Mouse (Mus musculus) heart, postnatal 0 days (tissue): ENCODE data around the gene Polr1d. TPM values are rescaled to one million over a fixed set of nuclear protein-coding genes. Genes with fewer than 3 reads are reported as not detected.

Experiments used
- ATAC-seq: fragments of 200-750 bp; cut with Nextera tagmentation; 2 replicates; pipeline ENCODE4 v1.8.0; 2017; ENCODE audit warnings: low read depth, moderate number of reproducible peaks, moderate library complexity; ENCODE audit not compliant: insufficient read depth
- DNase-seq: peaks from one replicate; pipeline ENCODE4 v3.0.0-alpha.2; 2016; ENCODE audit warnings: low spot score
- H3K27ac ChIP-seq: fragments of 300-500 bp; sonication (generic); 2 replicates; pipeline ENCODE4 v1.5.1; 2014; ENCODE audit warnings: low read depth, mild to moderate bottlenecking
- H3K27me3 ChIP-seq: fragments of 300-500 bp; sonication (generic); 2 replicates; pipeline ENCODE4 v1.6.1; 2014; ENCODE audit warnings: low read length, mixed read lengths; ENCODE audit not compliant: control insufficient read depth, insufficient read depth
- H3K36me3 ChIP-seq: fragments of 300-500 bp; sonication (generic); replicated peaks from 2 replicates; pipeline ENCODE4 v1.6.1; 2014; ENCODE audit warnings: low read length, mixed read lengths; ENCODE audit not compliant: control insufficient read depth, insufficient read depth
- H3K4me1 ChIP-seq: fragments of 300-500 bp; sonication (generic); 2 replicates; pipeline ENCODE4 v1.6.1; 2014; ENCODE audit warnings: antibody characterized with exemption; ENCODE audit not compliant: control insufficient read depth, insufficient read depth
- H3K4me2 ChIP-seq: fragments of 300-500 bp; sonication (generic); 2 replicates; pipeline ENCODE4 v1.6.1; 2014; ENCODE audit warnings: low read depth, mild to moderate bottlenecking, low read length, moderate library complexity
- H3K4me3 ChIP-seq: fragments of 300-500 bp; sonication (generic); 2 replicates; pipeline ENCODE4 v1.5.1; 2014; ENCODE audit warnings: low read depth, low read length
- H3K9ac ChIP-seq: fragments of 300-500 bp; sonication (generic); replicated peaks from 2 replicates; pipeline ENCODE4 v1.6.1; 2014; ENCODE audit warnings: low read depth, low read length, mixed read lengths
- H3K9me3 ChIP-seq: fragments of 300-500 bp; sonication (generic); replicated peaks from 2 replicates; pipeline ENCODE4 v1.6.1; 2016; ENCODE audit warnings: low read length; ENCODE audit not compliant: control insufficient read depth
- CTCF ChIP-seq: IDR thresholded peaks from 2 replicates; pipeline ENCODE4 v1.5.1; 2016; ENCODE audit warnings: antibody characterized with exemption, control low read depth, low read depth
- EP300 ChIP-seq: IDR thresholded peaks from 2 replicates; pipeline ENCODE4 v1.6.1; 2016; ENCODE audit warnings: antibody characterized with exemption, low read depth
- WGBS: fragments of 180-500 bp; shearing (Covaris S2); extraction: QIAGEN DNeasy Blood & Tissue Kit; methylation state at CpG from one replicate; pipeline ENCODE4 v1.1.7; 2014; 5-methylcytosine and 5-hydroxymethylcytosine counted together
- polyA plus RNA-seq: library from polyadenylated mRNA; unstranded; fragments of >200 nt; fragmentation: Nextera tagmentation; extraction: Ambion mirVana; gene quantifications from 2 replicates; pipeline ENCODE4 v1.2.1, GENCODE M21; 2015
- total RNA-seq: library from RNA; depleted of rRNA; stranded (reverse); fragments of >200 nt; gene quantifications from 2 replicates; pipeline ENCODE4 v1.2.3, GENCODE M21; 2014; ENCODE audit warnings: low replicate concordance

Gene Polr1d
- total and polyA plus RNA-seq, 2 experiments from 2014 or later, result 53.8 to 85.0 TPM

DNA sequence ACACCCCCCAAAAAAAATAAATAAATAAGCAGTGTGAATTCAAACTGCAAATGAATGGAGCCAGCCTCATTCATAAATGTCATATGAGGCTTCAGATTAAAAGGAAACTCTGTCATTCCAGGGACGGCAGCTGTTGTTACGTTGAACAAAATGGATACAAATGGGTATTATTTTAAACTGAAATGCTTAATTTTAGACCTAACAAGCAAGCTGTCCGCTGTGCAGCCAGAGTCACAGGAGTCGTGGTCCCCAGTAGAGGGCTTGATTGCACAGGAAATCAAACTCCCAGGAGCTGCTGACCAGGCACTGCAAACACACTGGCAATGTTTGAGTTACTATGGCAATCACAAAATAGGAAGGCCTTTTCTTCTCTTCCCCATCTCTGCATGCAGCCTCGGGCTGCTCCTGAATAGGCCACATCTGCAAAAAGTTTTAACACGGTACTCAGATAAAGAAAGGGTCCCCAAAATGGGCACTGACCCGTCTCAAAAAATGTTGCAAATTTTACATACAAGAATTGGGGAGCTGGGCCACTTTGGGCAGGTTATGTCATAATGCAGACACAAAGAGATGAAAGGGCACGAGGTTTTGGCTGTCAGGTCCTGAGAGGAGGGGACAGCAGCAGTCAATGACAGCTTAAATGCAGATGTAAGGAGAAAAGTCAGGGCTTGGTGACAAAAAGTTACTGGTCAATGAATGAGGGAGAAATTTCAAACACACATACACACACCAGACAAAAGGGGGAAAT, 57.7 kb downstream of the Polr1d start:
- Histone ChIP-seq H3K4me1 (no peaks in the 10 kb centered on the region), H3K36me3 (no peaks in the 10 kb centered on the region), H3K4me2 (no peak overlapping the region), H3K9me3 (no peaks in the 10 kb centered on the region), H3K9ac (no peak overlapping the region), H3K4me3 (no peak overlapping the region), H3K27ac (no peak overlapping the region), H3K27me3 (no peaks in the 10 kb centered on the region)
- DNase-seq, result no peak
- no peak for TF ChIP-seq CTCF
- no peak for ATAC-seq
- 53% methylated on average over 8 of the region's 8 CpGs for WGBS

DNA sequence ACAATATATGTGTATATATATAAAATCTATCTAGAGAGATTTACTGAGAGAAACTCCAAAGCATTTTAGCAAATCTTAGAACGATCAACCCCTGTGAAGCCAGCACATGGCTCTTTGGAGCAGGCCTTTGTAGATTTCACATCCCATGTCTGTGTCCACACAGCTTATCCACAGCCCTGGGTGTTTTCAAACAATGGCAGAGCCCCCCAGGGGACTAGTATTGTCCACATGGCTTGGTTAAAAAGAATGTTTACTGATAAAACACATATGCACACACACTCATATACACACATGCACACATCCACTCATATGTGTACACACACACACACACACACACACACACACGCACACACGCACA, 58.2 kb downstream of the Polr1d start:
- Histone ChIP-seq H3K4me3 (no peak overlapping the region), H3K27ac (no peak overlapping the region), H3K9ac (no peak overlapping the region), H3K4me2 (no peak overlapping the region), H3K4me1 (no peaks in the 10 kb centered on the region), H3K9me3 (no peaks in the 10 kb centered on the region), H3K36me3 (no peaks in the 10 kb centered on the region), H3K27me3 (no peaks in the 10 kb centered on the region)
- ATAC-seq (no peak), DNase-seq (no peak)
- TF ChIP-seq CTCF (no peak), EP300 (no peak)
- WGBS, result 88% methylated on average over 3 of the region's 3 CpGs

DNA sequence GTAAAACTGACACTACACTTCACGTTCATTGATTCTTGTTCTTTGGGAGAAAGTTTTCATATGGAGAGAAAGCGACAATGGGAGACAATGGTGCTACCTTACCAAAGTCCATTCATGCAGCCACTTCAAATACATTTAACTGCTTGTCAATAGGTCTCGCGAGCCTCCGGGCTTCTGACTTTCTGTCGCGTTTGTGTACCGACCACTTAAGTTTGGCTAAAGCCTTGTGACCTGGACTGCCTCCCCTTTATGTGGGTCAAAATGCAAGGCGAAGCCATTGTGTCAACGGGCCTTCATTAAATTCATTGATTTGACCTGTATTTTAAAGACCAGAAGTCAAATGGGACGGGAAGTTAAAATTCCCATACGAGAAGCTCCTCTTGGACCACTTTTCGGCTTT, 59.1 kb downstream of the Polr1d start:
- Histone ChIP-seq H3K4me1 (no peaks in the 10 kb centered on the region), H3K27me3 (no peaks in the 10 kb centered on the region), H3K27ac (no peak overlapping the region), H3K9ac (no peak overlapping the region), H3K4me2 (no peak overlapping the region), H3K4me3 (no peak overlapping the region), H3K9me3 (no peaks in the 10 kb centered on the region), H3K36me3 (no peaks in the 10 kb centered on the region)
- DNase-seq (no peak), ATAC-seq (no peak)
- WGBS, result 78% methylated on average over 13 of the region's 13 CpGs
- TF ChIP-seq EP300 (no peak), CTCF (no peak)

DNA sequence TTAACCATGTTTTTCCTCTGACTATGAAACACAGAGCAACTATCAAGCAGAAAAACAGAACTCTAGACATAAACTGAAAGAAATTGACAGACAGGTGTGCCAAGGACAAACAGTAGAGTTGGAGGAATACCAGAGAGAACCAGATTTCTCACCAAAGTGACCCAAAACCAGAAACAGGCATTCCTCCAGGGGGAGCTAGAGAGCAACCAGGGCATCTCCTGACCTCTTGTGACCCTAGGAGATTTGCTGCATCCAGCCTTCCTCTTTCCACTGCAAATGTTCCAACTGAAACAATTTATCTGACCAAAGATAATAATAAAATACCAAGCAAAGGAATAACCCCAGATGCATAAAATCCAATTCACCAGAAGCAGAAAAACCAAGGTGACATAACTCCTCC, 70.5 kb downstream of the Polr1d start:
- H3K27ac ChIP-seq, result no peak overlapping the region

DNA sequence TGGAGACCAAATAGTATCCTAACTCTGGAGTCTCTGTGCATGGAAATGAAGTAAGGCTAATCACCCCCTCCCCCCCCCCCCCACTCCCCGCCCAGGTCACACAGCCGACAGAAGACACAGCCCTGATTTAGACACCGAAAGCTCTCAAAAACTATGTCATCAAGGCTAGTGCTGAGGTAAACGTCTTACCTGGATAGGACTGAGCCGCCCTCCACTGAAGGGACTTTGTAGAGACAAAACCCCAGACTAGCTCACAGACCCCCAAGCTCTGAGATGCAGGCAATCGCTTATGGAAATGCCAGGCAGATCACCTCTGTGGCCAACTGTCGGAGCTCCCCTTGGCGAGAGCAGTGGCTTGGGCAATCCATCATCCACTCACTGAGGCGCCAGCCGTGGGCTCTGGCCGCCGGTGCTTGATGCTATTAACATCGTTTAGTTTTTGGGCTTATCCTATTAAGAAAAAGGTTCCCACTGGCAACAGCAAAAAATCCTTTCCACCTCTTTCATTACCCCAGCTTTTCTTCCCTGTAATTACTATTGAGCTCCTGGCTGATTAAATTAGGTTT, 78.0 kb downstream of the Polr1d start:
- 12% methylated on average over 13 of the region's 13 CpGs for WGBS
- Histone ChIP-seq H3K9me3 (no peaks in the 10 kb centered on the region), H3K27me3 (peaks cover 12% of the 10 kb centered on the region), H3K4me3 (no peak overlapping the region), H3K36me3 (no peaks in the 10 kb centered on the region), H3K27ac (no peak overlapping the region), H3K9ac (no peak overlapping the region), H3K4me1 (no peaks in the 10 kb centered on the region), H3K4me2 (no peak overlapping the region)
- ATAC-seq, result no peak
- no peak for TF ChIP-seq CTCF
- no peak for TF ChIP-seq EP300
- DNase-seq, result no peak

More for the DNA sequence above, 70.5 kb downstream of the Polr1d start:
- Histone ChIP-seq H3K9me3 (no peaks in the 10 kb centered on the region; the same call in 1 of the 2 replicates), H3K4me1 (no peaks in the 10 kb centered on the region), H3K36me3 (no peaks in the 10 kb centered on the region), H3K4me2 (no peak overlapping the region), H3K4me3 (no peak overlapping the region), H3K9ac (no peak overlapping the region), H3K27me3 (no peaks in the 10 kb centered on the region)
- ATAC-seq (no peak), DNase-seq (no peak)
- TF ChIP-seq CTCF (no peak), EP300 (no peak)
